Mouse (Mus musculus) lung, adult 2 months (tissue): ENCODE measurements around the gene Gnl2.

Source experiments
- CTCF ChIP-seq: fragments of 200-500 bp; IDR thresholded peaks from 2 replicates; pipeline ENCODE4 v1.5.1; 2011; ENCODE audit warnings: mild to moderate bottlenecking, low read length, control low read depth; ENCODE audit not compliant: insufficient read depth
- POLR2A ChIP-seq: fragments of 200-500 bp; IDR thresholded peaks from 2 replicates; pipeline ENCODE4 v1.6.1; 2011; ENCODE audit warnings: low read depth, mild to moderate bottlenecking, control low read depth, low read length, borderline replicate concordance; ENCODE audit errors: extremely low read depth

DNA sequence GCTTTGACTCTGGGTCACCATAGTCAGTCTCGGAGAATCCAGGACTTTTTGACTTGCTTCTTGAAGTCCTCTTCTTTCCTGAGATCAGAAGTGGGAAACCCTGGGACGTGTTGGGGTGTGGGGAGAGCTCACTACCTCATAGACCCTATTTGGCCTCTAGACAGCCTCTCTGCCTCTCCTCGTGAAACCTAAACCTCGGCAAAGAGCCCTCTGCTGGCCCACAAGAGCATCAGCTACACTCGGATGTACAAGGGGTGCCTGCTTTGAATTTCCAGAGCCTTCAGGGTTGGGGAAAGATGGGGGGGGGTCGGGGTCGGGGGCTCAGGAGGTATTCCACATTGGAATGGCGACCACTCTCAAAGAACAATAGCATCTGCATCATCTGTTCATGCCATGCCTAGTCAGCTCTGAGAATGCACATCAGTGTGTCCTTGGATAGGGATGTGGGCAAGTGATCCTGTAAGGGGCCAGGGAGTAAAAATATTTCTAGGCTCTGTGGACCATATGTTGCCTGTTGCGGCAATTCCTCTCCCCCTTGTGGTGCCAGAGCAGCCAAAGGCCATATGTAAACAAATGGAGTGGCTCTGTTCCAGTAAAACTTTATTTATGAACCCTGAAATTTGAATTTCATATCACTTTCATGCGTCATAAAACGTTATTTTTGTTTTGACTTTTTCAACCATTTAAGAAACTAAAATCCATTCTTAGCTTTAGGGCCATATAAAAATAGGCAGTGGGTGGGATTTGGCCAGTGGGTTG is 4.6 kb downstream of the Gnl2 start:
- TF ChIP-seq POLR2A, result no peak
- peak; percentile 24; the same call in 1 of the 2 replicates for TF ChIP-seq CTCF
